Mouse (Mus musculus) left cerebral cortex, postnatal 4 days (tissue): ENCODE data around the gene Snapc5. TPM values are rescaled to one million over a fixed set of nuclear protein-coding genes. Genes with fewer than 3 reads are reported as not detected.
"Not testable (repeated sequence)": the region's sequence is repeated elsewhere in the genome, so short reads cannot be mapped to it uniquely, and the experiment has no call there.

Experiments used
- DNase-seq: peaks from one replicate; pipeline ENCODE4 v3.0.0-alpha.2; 2022
- intact Hi-C: fragments of 180-260 bp; cut with DNase I; formaldehyde crosslinking; loops from one replicate; pipeline ENCODE4 v1.15.1; 2025
- total RNA-seq, 2 experiments: library from RNA; stranded (reverse); gene quantifications; 2 replicates each; pipeline ENCODE4 v1.2.3; 2021

The Snapc5 gene
- 10 to 100 TPM; 18.3 to 18.8 TPM for total RNA-seq

DNA sequence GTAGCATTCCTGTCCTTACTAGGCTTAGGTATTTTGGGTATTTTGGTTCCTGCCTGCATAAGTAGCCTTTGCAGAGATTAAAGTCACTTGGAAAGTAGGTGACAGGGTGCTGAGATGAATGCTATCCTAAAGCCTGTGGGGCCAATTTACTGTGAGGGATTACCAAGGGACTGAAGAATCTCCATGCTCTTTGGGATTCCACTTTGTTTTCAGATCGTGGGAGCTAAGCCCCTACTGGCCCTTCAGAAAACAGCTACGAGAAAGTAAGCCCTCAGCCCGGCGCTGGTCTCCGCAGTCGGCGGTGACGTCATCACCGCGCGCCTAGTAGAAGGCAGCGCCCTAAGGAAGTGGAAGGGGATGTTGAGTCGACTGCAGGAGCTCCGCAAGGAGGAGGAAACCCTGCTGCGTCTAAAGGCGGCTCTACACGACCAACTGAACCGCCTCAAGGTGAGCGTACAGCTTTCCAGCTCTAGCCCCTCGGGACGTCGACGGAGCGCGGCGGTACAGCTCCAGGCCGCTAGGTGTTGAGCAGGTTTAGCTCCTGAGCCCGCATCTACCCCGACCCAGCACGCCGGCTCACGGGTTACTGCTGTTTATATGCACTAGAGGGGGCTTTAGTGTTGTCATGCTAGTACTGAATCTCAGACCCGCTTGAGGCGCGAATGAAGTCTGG lies at the start of gene Snapc5:
Gene Snapc5 (plus strand): TSS at position 301 of the 673 bp plus-strand sequence.
- intact Hi-C loops, result loop anchor here (5.0 kb wide), 1 partner anchor 73 kb away; the partner anchor contains the start of gene Map2k1
- DNase-seq, result peak; percentile 91

GRCm38 (mm10) chr9:64131623-64132022 lies 47.5 kb upstream of the Snapc5 start:
- no peak for DNase-seq
- intact Hi-C loops, result no loop called here

GRCm38 (mm10) chr9:64138896-64139295 lies 40.2 kb upstream of the Snapc5 start:
- peak; percentile 42 for DNase-seq
- intact Hi-C loops, result not testable (repeated sequence)

GRCm38 (mm10) chr9:64139879-64140278 lies 39.2 kb upstream of the Snapc5 start:
- intact Hi-C loops, result no loop called here
- no peak for DNase-seq

DNA sequence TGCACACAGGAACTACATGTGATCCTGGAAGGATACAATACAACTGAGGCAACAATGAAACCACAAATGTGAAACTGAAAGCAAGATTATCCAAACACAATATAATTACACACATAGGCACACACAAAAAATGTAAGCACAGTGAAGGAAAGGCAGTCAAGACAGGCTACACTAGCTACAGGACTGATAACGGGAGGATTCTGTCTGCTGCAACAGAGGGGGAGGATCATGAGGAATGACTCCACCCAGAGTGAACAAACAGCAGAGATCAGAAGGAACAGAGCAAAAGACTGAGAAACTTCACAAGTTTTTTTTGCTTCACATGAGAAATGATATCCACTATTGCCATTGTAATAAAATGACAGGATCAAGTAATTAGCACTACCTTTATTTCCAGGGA lies 22.4 kb upstream of the Snapc5 start:
- intact Hi-C loops, result no loop called here
- DNase-seq, result no peak

DNA sequence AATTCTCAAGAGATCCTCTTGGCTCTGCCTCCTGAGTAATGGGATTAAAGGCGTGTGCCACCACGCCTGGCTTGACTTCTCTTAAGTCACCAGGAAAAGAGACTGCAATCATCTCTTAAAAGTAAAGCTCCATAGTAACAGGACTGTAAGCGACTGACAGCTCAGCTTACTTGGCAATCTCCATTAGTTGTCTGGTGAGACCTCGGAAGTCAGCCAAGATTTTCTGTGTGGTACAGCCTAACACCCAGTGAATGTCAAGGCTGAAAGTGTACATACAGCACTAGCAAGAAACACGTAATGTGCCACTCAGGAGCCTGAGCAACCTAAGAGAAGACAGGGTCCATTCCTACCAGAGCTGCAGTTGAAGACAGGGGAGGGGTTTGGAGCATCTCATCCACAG lies 18.6 kb upstream of the Snapc5 start:
- no peak for DNase-seq
- intact Hi-C loops, result no loop called here

GRCm38 (mm10) chr9:64169967-64170366 lies 9.1 kb upstream of the Snapc5 start:
- intact Hi-C loops, DNase-seq: not testable (repeated sequence)

DNA sequence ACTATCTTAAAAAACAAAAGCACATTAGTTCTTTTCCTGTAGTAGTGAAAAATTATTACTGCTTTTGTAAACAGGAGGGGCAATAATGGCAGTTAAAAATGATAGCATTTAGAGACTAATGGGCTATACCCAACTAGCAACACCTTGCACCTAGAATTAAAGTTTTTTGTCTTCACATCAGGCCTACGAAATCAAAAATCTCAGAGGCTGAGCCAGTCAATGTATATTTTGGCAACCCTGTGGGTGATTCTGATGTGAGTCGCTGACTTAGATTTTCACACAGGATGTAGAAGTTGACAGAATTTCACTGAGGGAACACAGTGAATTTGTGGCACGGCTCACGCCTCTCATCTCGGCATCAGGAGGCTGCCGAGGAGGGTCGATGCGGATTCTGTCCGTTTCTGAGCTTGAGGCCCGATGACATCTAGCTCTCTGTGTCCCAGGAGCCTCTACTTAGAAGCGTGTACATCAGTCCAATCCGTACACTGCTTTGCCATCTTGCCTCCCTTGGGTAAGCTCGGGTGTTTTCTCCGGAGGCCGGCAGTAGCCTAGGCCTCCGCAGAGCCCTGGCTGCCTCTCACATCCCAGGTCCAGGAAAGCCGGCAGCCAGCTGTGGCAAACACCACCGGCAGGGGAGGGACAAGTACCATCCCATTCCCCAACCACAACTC lies 6.8 kb upstream of the Snapc5 start:
- DNase-seq, result no peak
- intact Hi-C loops, result no loop called here

DNA sequence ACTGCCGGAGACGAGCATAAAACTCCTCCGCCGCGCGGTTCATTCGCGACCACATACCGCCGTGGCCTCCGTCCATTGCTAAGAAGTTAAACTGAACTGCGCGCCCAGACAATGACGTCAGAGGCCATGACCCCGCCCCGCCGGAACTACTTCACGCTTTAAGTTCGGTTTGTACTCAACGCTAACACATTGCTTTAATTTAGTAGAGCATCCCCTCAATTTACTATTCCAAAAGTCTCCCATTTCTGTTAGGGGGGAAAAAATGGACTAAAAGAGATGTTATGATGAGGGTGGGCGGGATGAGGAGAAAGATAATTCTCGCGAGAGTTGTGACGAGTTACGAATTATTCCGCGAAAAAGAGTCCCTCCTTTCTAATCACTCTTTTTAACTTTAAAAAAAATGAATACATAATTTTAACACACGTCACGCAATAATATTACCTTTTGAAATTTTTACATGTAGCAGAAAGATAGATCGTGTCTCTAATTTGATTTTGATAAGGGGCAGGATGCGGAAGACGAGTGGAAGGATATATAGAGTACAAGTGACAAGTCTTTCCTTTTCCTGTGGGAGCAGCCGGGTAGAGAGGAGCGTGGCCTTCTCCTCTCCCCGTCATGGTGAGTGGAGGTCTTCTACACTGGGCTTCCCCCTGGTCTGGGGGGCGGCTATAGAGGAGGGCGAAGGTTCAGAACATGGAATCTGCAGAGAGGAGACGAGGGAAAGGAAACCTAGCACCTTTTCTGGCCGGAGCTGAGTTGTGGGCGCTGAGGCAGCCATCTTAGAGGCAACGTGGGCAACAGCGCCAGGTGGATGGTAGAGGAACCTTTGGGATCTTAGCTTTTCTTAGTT lies 6.0 kb upstream of the Snapc5 start, which contains the start of the genes Zwilch and Rpl4:
Gene Zwilch (minus strand): TSS at position 289 of the 850 bp plus-strand sequence.
Gene Rpl4 (plus strand): TSS at position 560 of the 850 bp plus-strand sequence.
- peak; percentile 83 for DNase-seq
- intact Hi-C loops, result no loop called here

GRCm38 (mm10) chr9:64173666-64174220 lies 5.3 kb upstream of the Snapc5 start:
- DNase-seq, result no peak
- intact Hi-C loops, result no loop called here

GRCm38 (mm10) chr9:64174341-64174740 lies 4.7 kb upstream of the Snapc5 start:
- intact Hi-C loops, result no loop called here
- DNase-seq, result no peak

- intact Hi-C loops, result loop anchor here (5.0 kb wide), 1 partner anchor 78 kb away; the partner anchor contains the start of gene Map2k1
- DNase-seq, result no peak
These were observed 4.3 kb upstream of the Snapc5 start for GRCm38 (mm10) chr9:64174766-64175165.

- intact Hi-C loops, result loop anchor here (5.0 kb wide), 1 partner anchor 77 kb away; the partner anchor contains the start of gene Map2k1
- DNase-seq, result no peak
These were observed 3.7 kb upstream of the Snapc5 start for GRCm38 (mm10) chr9:64175378-64175777.

- intact Hi-C loops, result loop anchor here (5.0 kb wide), 1 partner anchor 74 kb away; the partner anchor contains the start of gene Map2k1
- DNase-seq, result no peak
These were observed 482 bp upstream of the Snapc5 start for GRCm38 (mm10) chr9:64178610-64178973.

- DNase-seq, intact Hi-C loops: not testable (repeated sequence)
These were observed 4.2 kb downstream of the Snapc5 start for GRCm38 (mm10) chr9:64183295-64183694.

GRCm38 (mm10) chr9:64184166-64184840 lies 5.2 kb downstream of the Snapc5 start:
- intact Hi-C loops, result no loop called here
- DNase-seq, result no peak

- intact Hi-C loops, result no loop called here
- DNase-seq, result no peak
These were observed 14.8 kb downstream of the Snapc5 start for GRCm38 (mm10) chr9:64193879-64194278.

GRCm38 (mm10) chr9:64195554-64195953 lies 16.5 kb downstream of the Snapc5 start:
- intact Hi-C loops, result no loop called here
- DNase-seq, result no peak

GRCm38 (mm10) chr9:64197524-64197923 lies 18.4 kb downstream of the Snapc5 start:
- intact Hi-C loops, result no loop called here
- DNase-seq, result no peak
